Mouse (Mus musculus) neural tube, embryonic 15.5 days (tissue): ENCODE results near the gene Nab2. TPM values are rescaled to one million over a fixed set of nuclear protein-coding genes. Genes with fewer than 3 reads are reported as not detected.

Experiments used
- ATAC-seq: fragments of 200-750 bp; cut with Nextera tagmentation; 2 replicates; pipeline ENCODE4 v1.8.0; 2017; ENCODE audit warnings: mild to moderate bottlenecking, moderate TSS enrichment, moderate library complexity; ENCODE audit not compliant: low FRiP score
- H3K27ac ChIP-seq: fragments of 300-500 bp; sonication (generic); replicated peaks from 2 replicates; pipeline ENCODE4 v1.5.1; 2015; ENCODE audit warnings: mild to moderate bottlenecking, inconsistent platforms
- H3K27me3 ChIP-seq: fragments of 300-500 bp; sonication (generic); replicated peaks from 2 replicates; pipeline ENCODE4 v1.6.1; 2015; ENCODE audit warnings: inconsistent platforms
- H3K36me3 ChIP-seq: fragments of 300-500 bp; sonication (generic); 2 replicates; pipeline ENCODE4 v1.6.1; 2015; ENCODE audit warnings: inconsistent platforms
- H3K4me1 ChIP-seq: fragments of 300-500 bp; sonication (generic); 2 replicates; pipeline ENCODE4 v1.6.1; 2015; ENCODE audit warnings: inconsistent platforms
- H3K4me2 ChIP-seq: fragments of 300-500 bp; sonication (generic); 2 replicates; pipeline ENCODE4 v1.6.1; 2015; ENCODE audit warnings: inconsistent platforms, mild to moderate bottlenecking, moderate library complexity
- H3K4me3 ChIP-seq: fragments of 300-500 bp; sonication (generic); replicated peaks from 2 replicates; pipeline ENCODE4 v1.5.1; 2015; ENCODE audit warnings: mild to moderate bottlenecking, inconsistent platforms
- H3K9ac ChIP-seq: fragments of 300-500 bp; sonication (generic); replicated peaks from 2 replicates; pipeline ENCODE4 v1.6.1; 2015; ENCODE audit warnings: mild to moderate bottlenecking, inconsistent platforms
- H3K9me3 ChIP-seq: fragments of 300-500 bp; sonication (generic); replicated peaks from 2 replicates; pipeline ENCODE4 v1.6.1; 2016; ENCODE audit warnings: inconsistent platforms
- WGBS: fragments of 180-500 bp; shearing (Covaris S2); methylation state at CpG from one replicate; pipeline ENCODE4 v1.1.7; 2015; ENCODE audit warnings: mixed read lengths; 5-methylcytosine and 5-hydroxymethylcytosine counted together
- polyA plus RNA-seq: library from polyadenylated mRNA; unstranded; fragments of >200 nt; fragmentation: Nextera tagmentation; extraction: Ambion mirVana; gene quantifications from 2 replicates; pipeline ENCODE4 v1.2.1, GENCODE M21; 2015

Gene Nab2
- polyA plus RNA-seq, 1 experiment from 2014 or later: 2.5 TPM

- ATAC-seq: no peak
- H3K9ac ChIP-seq: no peak overlapping the region
- no peaks in the 10 kb centered on the region for H3K9me3 ChIP-seq
- peak overlapping the region; percentile 78; the same call in 1 of the 2 replicates for H3K27ac ChIP-seq
- no peak overlapping the region for H3K4me3 ChIP-seq
- 27% methylated on average over 7 of the region's 7 CpGs for WGBS
- H3K4me2 ChIP-seq: peak overlapping the region; percentile 96
- peaks cover 45% of the 10 kb centered on the region for H3K4me1 ChIP-seq
- H3K36me3 ChIP-seq: no peaks in the 10 kb centered on the region
- H3K27me3 ChIP-seq: peaks cover 45% of the 10 kb centered on the region
Measured at GRCm38 (mm10) chr10:127669170-127669569, 802 bp upstream of the Nab2 start.

- Histone ChIP-seq H3K4me1 (peaks cover 52% of the 10 kb centered on the region), H3K27ac (peak overlapping the region; percentile 78), H3K27me3 (peaks cover 62% of the 10 kb centered on the region), H3K36me3 (no peaks in the 10 kb centered on the region), H3K4me3 (peak overlapping the region; percentile 54), H3K4me2 (peak overlapping the region; percentile 96), H3K9me3 (no peaks in the 10 kb centered on the region), H3K9ac (peak overlapping the region; percentile 44)
- ATAC-seq: 0 out of 2 replicates have a peak, but pooled peaks have one; percentile 19
- 3% methylated on average over 35 of the region's 35 CpGs for WGBS
Measured at GRCm38 (mm10) chr10:127667269-127668092, 887 bp downstream of the Nab2 start.

DNA sequence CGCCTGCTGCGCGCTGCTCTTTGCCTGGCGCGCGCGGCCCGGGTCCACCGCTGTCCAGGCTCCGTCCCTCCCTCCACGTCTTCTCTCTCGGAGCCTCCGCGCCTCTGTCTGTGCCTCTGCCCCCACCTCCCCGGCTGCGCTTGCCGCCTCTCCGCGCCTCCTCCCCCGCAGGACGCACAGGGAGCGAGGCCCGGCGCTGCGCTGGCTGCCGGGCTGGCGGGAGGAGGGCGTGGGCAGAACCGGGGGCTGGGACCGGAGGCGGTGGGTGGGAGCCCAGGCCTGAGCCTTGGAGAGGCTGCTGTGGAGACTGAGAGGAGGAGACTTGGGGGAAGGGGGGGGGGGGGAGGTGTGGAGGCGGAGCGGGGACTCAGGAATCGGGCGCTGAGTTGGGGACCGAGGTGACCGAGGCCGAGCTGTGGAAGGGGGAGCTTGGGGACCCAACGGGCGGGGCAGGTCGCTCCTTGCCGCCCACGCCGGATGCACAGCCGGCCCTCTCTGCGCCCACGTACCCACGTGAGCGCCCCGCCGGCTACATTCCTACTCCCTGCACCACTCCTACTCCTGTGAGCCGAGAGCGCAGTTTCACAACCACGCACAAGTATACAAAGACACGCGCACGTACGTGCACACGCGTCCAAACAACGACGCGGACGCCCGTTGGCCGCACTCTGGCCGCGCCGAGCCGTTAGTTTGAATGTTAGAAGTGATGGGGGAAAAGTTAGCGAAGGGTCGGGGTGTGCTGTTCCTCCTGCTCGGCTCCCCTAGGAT is 1.7 kb downstream of the Nab2 start, which contains the start of gene Nemp1:
Nemp1 (plus strand) TSS at position 401 of the 768 bp plus-strand sequence.
- peak within 1 kb of the TSS; percentile 54 for H3K4me3 ChIP-seq
- H3K9me3 ChIP-seq: no peaks in the 10 kb centered on the region
- H3K4me1 ChIP-seq: peaks cover 60% of the 10 kb centered on the region
- H3K27me3 ChIP-seq: peaks cover 69% of the 10 kb centered on the region
- peak within 1 kb of the TSS; percentile 78 for H3K27ac ChIP-seq
- peak within 1 kb of the TSS; percentile 55 for H3K9ac ChIP-seq
- peak; percentile 69 for ATAC-seq
- no peaks in the 10 kb centered on the region for H3K36me3 ChIP-seq
- H3K4me2 ChIP-seq: peak within 1 kb of the TSS; percentile 96
- WGBS: under 1% methylated on average over 66 of the region's 73 CpGs

DNA sequence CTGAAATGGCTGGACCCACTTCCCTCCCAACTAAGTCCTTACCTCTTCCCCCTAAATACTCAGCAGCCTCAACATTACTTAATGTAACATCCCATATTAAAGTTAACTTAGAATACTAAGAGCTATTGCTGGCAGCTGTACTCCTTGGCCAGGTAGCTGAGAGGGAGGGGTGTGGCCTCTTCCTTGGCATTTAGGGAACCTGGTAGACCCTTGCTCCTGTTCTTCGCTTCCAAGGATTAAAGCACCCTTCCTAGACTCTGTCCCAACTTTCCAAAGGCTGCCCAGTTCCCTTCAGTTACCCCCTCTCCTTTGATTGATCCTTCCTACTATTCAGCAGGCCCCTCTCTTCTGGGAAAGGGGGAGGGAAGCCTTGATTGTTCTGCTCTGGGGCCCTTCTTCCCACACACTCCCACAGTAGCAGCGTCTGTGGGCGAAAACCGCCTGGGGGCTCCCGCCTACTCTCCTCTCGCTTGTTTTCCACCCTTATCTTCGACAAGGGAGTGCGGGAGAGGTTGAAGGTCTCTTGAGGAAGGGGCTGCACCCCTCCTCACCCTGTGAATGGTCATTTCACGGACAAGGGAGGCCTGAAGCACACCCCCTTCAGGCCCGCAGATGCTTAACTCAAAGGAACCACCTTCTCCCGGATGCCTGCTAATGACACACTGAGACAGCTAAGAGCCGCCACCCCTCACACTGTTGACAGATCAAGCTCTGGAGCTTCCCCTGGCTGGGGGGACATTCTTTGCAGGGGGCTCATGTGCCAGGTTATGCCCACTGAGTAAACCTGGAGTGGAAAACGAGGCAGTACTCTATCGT is 2.8 kb downstream of the Nab2 start:
- no peaks in the 10 kb centered on the region for H3K36me3 ChIP-seq
- no peaks in the 10 kb centered on the region for H3K9me3 ChIP-seq
- 5% methylated on average over 14 of the region's 14 CpGs for WGBS
- peaks cover 65% of the 10 kb centered on the region for H3K4me1 ChIP-seq
- peak overlapping the region; percentile 54 for H3K4me3 ChIP-seq
- H3K4me2 ChIP-seq: peak overlapping the region; percentile 96
- ATAC-seq: no peak
- H3K27me3 ChIP-seq: peaks cover 78% of the 10 kb centered on the region
- no peak overlapping the region; the same call in 1 of the 2 replicates for H3K27ac ChIP-seq
- H3K9ac ChIP-seq: peak overlapping the region; percentile 55

GRCm38 (mm10) chr10:127664891-127665290 is 3.5 kb downstream of the Nab2 start:
- Histone ChIP-seq H3K27me3 (peaks cover 83% of the 10 kb centered on the region), H3K9ac (no peak overlapping the region), H3K9me3 (no peaks in the 10 kb centered on the region), H3K4me1 (peaks cover 65% of the 10 kb centered on the region), H3K4me3 (peak overlapping the region; percentile 54), H3K27ac (no peak overlapping the region), H3K4me2 (peak overlapping the region; percentile 96), H3K36me3 (no peaks in the 10 kb centered on the region)
- 18% methylated on average over 13 of the region's 13 CpGs for WGBS
- no peak for ATAC-seq

DNA sequence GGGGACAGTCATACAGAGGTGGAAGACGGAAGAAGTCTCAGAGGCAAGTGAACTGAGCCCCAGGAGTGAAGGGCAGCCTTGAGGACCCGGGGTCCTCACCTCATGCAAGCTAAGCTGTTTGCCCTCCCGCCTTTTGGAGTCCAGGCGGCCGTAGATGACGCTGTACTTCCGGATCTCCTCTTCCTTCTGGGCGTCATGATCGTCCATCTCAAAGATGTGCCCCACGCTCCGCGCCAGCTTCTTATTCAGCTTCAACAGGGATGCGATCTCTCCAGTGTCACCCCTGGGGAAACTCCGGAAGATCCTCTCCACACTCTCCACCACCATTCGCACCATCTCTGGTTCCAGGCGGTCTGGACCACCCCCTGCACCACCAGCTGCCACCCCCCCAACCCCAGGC is 4.2 kb downstream of the Nab2 start:
- Histone ChIP-seq H3K9ac (no peak overlapping the region), H3K4me2 (peak overlapping the region; percentile 96), H3K27ac (no peak overlapping the region), H3K27me3 (peaks cover 78% of the 10 kb centered on the region), H3K4me1 (peaks cover 65% of the 10 kb centered on the region), H3K9me3 (no peaks in the 10 kb centered on the region), H3K4me3 (0 out of 2 replicates have a peak overlapping the region, but pooled peaks have one; percentile 54), H3K36me3 (no peaks in the 10 kb centered on the region)
- WGBS: 8% methylated on average over 16 of the region's 16 CpGs
- ATAC-seq: no peak

GRCm38 (mm10) chr10:127663590-127663989 is 4.8 kb downstream of the Nab2 start:
- ATAC-seq: no peak
- no peak overlapping the region for H3K27ac ChIP-seq
- H3K4me2 ChIP-seq: peak overlapping the region; percentile 96; the same call in 1 of the 2 replicates
- peaks cover 61% of the 10 kb centered on the region for H3K4me1 ChIP-seq
- H3K9ac ChIP-seq: no peak overlapping the region
- H3K27me3 ChIP-seq: peaks cover 78% of the 10 kb centered on the region
- no peaks in the 10 kb centered on the region for H3K9me3 ChIP-seq
- no peaks in the 10 kb centered on the region for H3K36me3 ChIP-seq
- H3K4me3 ChIP-seq: no peak overlapping the region
- WGBS: 22% methylated on average over 5 of the region's 5 CpGs

- no peaks in the 10 kb centered on the region for H3K9me3 ChIP-seq
- peaks cover 53% of the 10 kb centered on the region for H3K4me1 ChIP-seq
- ATAC-seq: no peak
- 12% methylated on average over 19 of the region's 19 CpGs for WGBS
- H3K9ac ChIP-seq: 0 out of 2 replicates have a peak overlapping the region, but pooled peaks have one; percentile 6
- H3K4me2 ChIP-seq: peak overlapping the region; percentile 45
- peak overlapping the region; percentile 13 for H3K4me3 ChIP-seq
- H3K36me3 ChIP-seq: no peaks in the 10 kb centered on the region
- peaks cover 78% of the 10 kb centered on the region for H3K27me3 ChIP-seq
- no peak overlapping the region for H3K27ac ChIP-seq
Measured at GRCm38 (mm10) chr10:127662666-127663253, 5.6 kb downstream of the Nab2 start.

DNA sequence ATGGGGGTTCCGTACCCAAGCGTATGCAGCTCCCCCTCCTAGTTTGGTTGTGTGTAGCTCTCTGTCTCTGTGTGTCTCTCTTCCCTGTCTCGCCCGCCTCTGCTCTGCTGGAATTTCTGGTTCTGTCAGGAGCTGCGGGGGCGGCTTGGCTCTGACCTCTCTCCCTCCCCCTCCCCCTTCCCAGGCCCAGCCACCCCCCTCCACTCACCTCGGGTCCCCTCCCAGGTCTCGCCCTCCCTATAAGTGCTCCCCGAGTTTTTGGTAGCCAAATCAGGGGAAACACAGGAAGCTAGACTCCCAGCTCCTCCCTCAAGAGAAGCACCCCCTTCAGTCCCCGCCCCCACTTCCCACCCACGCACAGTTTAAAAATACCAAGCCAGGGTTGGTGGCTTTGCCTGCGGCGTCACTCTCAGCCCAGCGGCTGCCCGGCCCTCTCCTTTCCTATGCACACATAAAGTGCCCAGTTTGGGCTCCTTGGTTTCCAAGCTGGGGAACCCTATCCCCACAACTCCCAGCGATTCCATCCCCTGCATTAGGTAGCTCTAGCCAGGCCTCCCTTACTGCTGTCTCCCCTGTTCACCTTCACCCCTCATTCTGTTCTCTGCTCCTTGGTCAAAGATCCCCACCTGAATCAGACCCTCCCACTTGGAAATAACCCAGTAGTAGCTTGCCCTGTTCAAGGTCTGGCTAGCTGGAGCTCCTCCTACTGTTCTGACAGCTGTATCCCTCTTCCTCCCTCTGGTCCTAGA is 6.3 kb downstream of the Nab2 start:
- no peak for ATAC-seq
- Histone ChIP-seq H3K36me3 (no peaks in the 10 kb centered on the region), H3K9ac (0 out of 2 replicates have a peak overlapping the region, but pooled peaks have one; percentile 2), H3K4me3 (peak overlapping the region; percentile 13), H3K27ac (no peak overlapping the region), H3K27me3 (peaks cover 71% of the 10 kb centered on the region), H3K4me2 (peak overlapping the region; percentile 45), H3K9me3 (no peaks in the 10 kb centered on the region), H3K4me1 (peaks cover 46% of the 10 kb centered on the region)
- WGBS: 1% methylated on average over 16 of the region's 16 CpGs

DNA sequence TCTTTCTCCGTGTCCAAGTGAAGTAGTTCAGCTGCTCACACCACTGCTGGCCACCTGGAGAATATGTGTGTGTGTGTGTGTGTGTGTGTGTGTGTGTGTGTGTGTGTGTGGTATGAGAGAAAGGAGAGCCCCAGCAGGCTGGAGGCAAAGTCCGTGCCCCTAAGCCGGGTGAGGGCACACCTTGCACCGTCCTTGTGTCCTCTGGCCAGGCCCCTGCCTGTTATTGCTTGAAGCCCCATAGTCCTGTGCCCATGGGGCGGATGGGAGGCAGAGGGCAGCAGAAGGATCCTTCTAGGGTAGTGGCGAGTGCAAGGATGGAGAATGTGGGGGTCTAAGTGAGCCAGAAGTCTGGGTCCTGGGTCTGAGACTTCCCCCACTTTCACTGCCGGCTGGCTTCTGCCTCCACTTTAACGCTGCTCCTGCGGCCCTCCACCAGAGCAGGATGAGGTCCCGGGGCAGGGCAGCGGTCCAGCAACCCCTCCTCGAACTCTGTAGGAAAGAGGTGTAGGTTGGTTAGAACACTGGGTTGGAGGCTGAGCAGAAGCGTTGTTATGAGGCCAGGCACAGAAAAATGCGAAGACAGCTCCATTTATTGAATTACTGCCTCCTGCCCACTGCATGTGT is 7.0 kb downstream of the Nab2 start:
- Histone ChIP-seq H3K4me2 (peak overlapping the region; percentile 45), H3K27me3 (peaks cover 65% of the 10 kb centered on the region), H3K4me1 (peaks cover 39% of the 10 kb centered on the region), H3K27ac (no peak overlapping the region), H3K36me3 (no peaks in the 10 kb centered on the region), H3K9ac (0 out of 2 replicates have a peak overlapping the region, but pooled peaks have one; percentile 2), H3K9me3 (no peaks in the 10 kb centered on the region), H3K4me3 (peak overlapping the region; percentile 12)
- no peak for ATAC-seq
- 21% methylated on average over 14 of the region's 14 CpGs for WGBS
